Mouse (Mus musculus) bone marrow, adult 2 months (tissue): ENCODE measurements around the gene Mpi.

Source experiments
- CTCF ChIP-seq: fragments of 200-500 bp; IDR thresholded peaks from 2 replicates; pipeline ENCODE4 v1.5.1; 2011; ENCODE audit warnings: low read length, control low read depth; ENCODE audit not compliant: control insufficient read depth, insufficient read depth
- POLR2A ChIP-seq: fragments of 200-500 bp; IDR thresholded peaks from 2 replicates; pipeline ENCODE4 v1.6.1; 2011; ENCODE audit warnings: low read depth, mild to moderate bottlenecking, control low read depth, low read length, borderline replicate concordance; ENCODE audit not compliant: control insufficient read depth

DNA sequence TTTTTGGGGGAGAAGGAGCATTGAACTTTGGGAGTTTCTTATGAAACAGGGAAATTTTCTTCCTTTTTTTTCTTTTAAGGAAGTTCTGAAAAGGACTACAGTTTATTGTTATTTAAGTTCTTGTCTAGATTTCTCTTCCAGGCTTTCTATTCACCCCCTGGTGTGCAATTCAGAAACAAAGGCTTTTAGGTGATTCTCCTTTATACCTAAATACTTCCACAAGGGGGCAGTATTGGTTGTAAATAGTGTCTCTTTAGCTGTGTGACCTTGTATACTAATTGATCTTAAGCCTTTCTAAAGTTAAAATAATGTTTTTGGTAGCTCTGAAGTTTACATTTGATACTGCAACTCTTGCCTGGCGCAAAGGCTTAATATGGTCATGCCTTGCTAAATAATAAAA lies 28.8 kb downstream of the Mpi start:
- TF ChIP-seq CTCF (no peak), POLR2A (no peak)
